Mouse (Mus musculus) limb, embryonic 10.5 days (tissue): ENCODE data around the gene Klk11. TPM values are rescaled to one million over a fixed set of nuclear protein-coding genes. Genes with fewer than 3 reads are reported as not detected.

Source experiments
- DNase-seq: peaks from one replicate; pipeline ENCODE4 v3.0.0-alpha.2; 2017; ENCODE audit warnings: low spot score
- H3K27ac ChIP-seq: fragments of 300-500 bp; sonication (generic); 2 replicates; pipeline ENCODE4 v1.5.1; 2016; ENCODE audit warnings: mild to moderate bottlenecking
- H3K27me3 ChIP-seq: fragments of 300-500 bp; sonication (generic); 2 replicates; pipeline ENCODE4 v1.6.1; 2016; ENCODE audit warnings: low read depth, mild to moderate bottlenecking; ENCODE audit not compliant: poor library complexity, severe bottlenecking
- H3K36me3 ChIP-seq: fragments of 300-500 bp; sonication (generic); 2 replicates; pipeline ENCODE4 v1.6.1; 2016; ENCODE audit warnings: mild to moderate bottlenecking, moderate library complexity
- H3K4me1 ChIP-seq: fragments of 300-500 bp; sonication (generic); 2 replicates; pipeline ENCODE4 v1.6.1; 2016
- H3K4me3 ChIP-seq: fragments of 300-500 bp; sonication (generic); 2 replicates; pipeline ENCODE4 v1.5.1; 2016; ENCODE audit warnings: mild to moderate bottlenecking, moderate library complexity
- H3K9me3 ChIP-seq: fragments of 300-500 bp; sonication (generic); replicated peaks from 2 replicates; pipeline ENCODE4 v1.6.1; 2016; ENCODE audit warnings: mild to moderate bottlenecking
- WGBS: fragments of 180-500 bp; shearing (Covaris S2); methylation state at CpG from one replicate; pipeline ENCODE4 v1.1.7; 2016; 5-methylcytosine and 5-hydroxymethylcytosine counted together
- polyA plus RNA-seq: library from polyadenylated mRNA; unstranded; fragments of >200 nt; fragmentation: Nextera tagmentation; extraction: Ambion mirVana; gene quantifications from 2 replicates; pipeline ENCODE4 v1.2.1, GENCODE M21; 2016

Gene Klk11
- polyA plus RNA-seq, 1 experiment from 2014 or later: 0.33 TPM

- Histone ChIP-seq H3K27ac (no peak overlapping the region), H3K36me3 (no peaks in the 10 kb centered on the region), H3K4me1 (peaks cover 16% of the 10 kb centered on the region), H3K4me3 (no peak overlapping the region), H3K27me3 (peaks cover 41% of the 10 kb centered on the region), H3K9me3 (no peaks in the 10 kb centered on the region)
- WGBS: 74% methylated on average over 7 of the region's 7 CpGs
- no peak for DNase-seq
Observed at GRCm38 (mm10) chr7:43799876-43800275, 25.5 kb downstream of the Klk11 start.

- no peaks in the 10 kb centered on the region for H3K9me3 ChIP-seq
- no peaks in the 10 kb centered on the region for H3K36me3 ChIP-seq
- no peak within 1 kb of the TSS for H3K4me3 ChIP-seq
- WGBS: 39% methylated on average over 5 of the region's 5 CpGs
- no peak for DNase-seq
- H3K4me1 ChIP-seq: no peaks in the 10 kb centered on the region
- no peaks in the 10 kb centered on the region for H3K27me3 ChIP-seq
- H3K27ac ChIP-seq: no peak within 1 kb of the TSS
Observed at GRCm38 (mm10) chr7:43810994-43811393, 36.6 kb downstream of the Klk11 start, which contains the start of gene Klk7. Gene Klk7 (plus strand): TSS chr7:43811294.

GRCm38 (mm10) chr7:43815211-43815610, 40.8 kb downstream of the Klk11 start:
- no peak for DNase-seq
- Histone ChIP-seq H3K27ac (no peak overlapping the region), H3K4me1 (no peaks in the 10 kb centered on the region), H3K27me3 (no peaks in the 10 kb centered on the region), H3K9me3 (no peaks in the 10 kb centered on the region), H3K4me3 (no peak overlapping the region), H3K36me3 (no peaks in the 10 kb centered on the region)
- 88% methylated on average over 7 of the region's 7 CpGs for WGBS

GRCm38 (mm10) chr7:43816746-43817145, 42.3 kb downstream of the Klk11 start:
- Histone ChIP-seq H3K4me3 (no peak overlapping the region), H3K36me3 (no peaks in the 10 kb centered on the region), H3K27me3 (no peaks in the 10 kb centered on the region), H3K9me3 (no peaks in the 10 kb centered on the region), H3K27ac (no peak overlapping the region), H3K4me1 (no peaks in the 10 kb centered on the region)
- DNase-seq: no peak

- no peaks in the 10 kb centered on the region for H3K9me3 ChIP-seq
- 94% methylated on average over 7 of the region's 7 CpGs for WGBS
- H3K36me3 ChIP-seq: no peaks in the 10 kb centered on the region
- no peaks in the 10 kb centered on the region for H3K27me3 ChIP-seq
- DNase-seq: no peak
- H3K4me3 ChIP-seq: no peak overlapping the region
- H3K4me1 ChIP-seq: no peaks in the 10 kb centered on the region
- H3K27ac ChIP-seq: no peak overlapping the region
Observed at GRCm38 (mm10) chr7:43821581-43821980, 47.2 kb downstream of the Klk11 start.

GRCm38 (mm10) chr7:43824199-43824598, 49.8 kb downstream of the Klk11 start, which contains the start of gene Klk6:
Gene Klk6 (plus strand): TSS chr7:43824499.
- Histone ChIP-seq H3K27me3 (no peaks in the 10 kb centered on the region), H3K36me3 (no peaks in the 10 kb centered on the region), H3K4me3 (no peak within 1 kb of the TSS), H3K4me1 (no peaks in the 10 kb centered on the region), H3K27ac (no peak within 1 kb of the TSS), H3K9me3 (no peaks in the 10 kb centered on the region)
- 90% methylated on average over 10 of the region's 10 CpGs for WGBS
- no peak for DNase-seq

GRCm38 (mm10) chr7:43826056-43826455, 51.7 kb downstream of the Klk11 start:
- Histone ChIP-seq H3K9me3 (no peaks in the 10 kb centered on the region), H3K4me1 (no peaks in the 10 kb centered on the region), H3K4me3 (no peak overlapping the region), H3K27me3 (no peaks in the 10 kb centered on the region), H3K27ac (no peak overlapping the region), H3K36me3 (no peaks in the 10 kb centered on the region)
- DNase-seq: no peak
- 86% methylated on average over 5 of the region's 5 CpGs for WGBS

- Histone ChIP-seq H3K4me3 (no peak overlapping the region), H3K4me1 (no peaks in the 10 kb centered on the region), H3K27me3 (no peaks in the 10 kb centered on the region), H3K27ac (no peak overlapping the region), H3K36me3 (no peaks in the 10 kb centered on the region), H3K9me3 (no peaks in the 10 kb centered on the region)
- DNase-seq: no peak
- 92% methylated on average over 4 of the region's 4 CpGs for WGBS
Observed at GRCm38 (mm10) chr7:43827706-43828105, 53.3 kb downstream of the Klk11 start.

Other genes with a start within 250 kb of the Klk11 start
- 0.48 and 0.59 TPM in 2 replicates for gene Cd33, start 230.2 kb upstream of the Klk11 start, polyA plus RNA-seq
- gene Zfp658, start 212.3 kb upstream of the Klk11 start, polyA plus RNA-seq: 4.3 and 5.4 TPM in 2 replicates
- 13.3 and 15.4 TPM in 2 replicates for gene Zfp719, start 195.0 kb upstream of the Klk11 start, polyA plus RNA-seq
- 0.99 and 1.0 TPM in 2 replicates for gene Zfp819, start 167.4 kb upstream of the Klk11 start, polyA plus RNA-seq
- not detected in 2 replicates for gene Ceacam18, start 139.9 kb upstream of the Klk11 start, polyA plus RNA-seq
- gene Siglece, start 114.4 kb upstream of the Klk11 start, polyA plus RNA-seq: 0.21 TPM in 1 of 2 replicates, not detected in the other
- gene Ctu1, start 102.6 kb upstream of the Klk11 start, polyA plus RNA-seq: 21.3 and 21.6 TPM in 2 replicates
- not detected in 2 replicates for gene Klk14, start 84.2 kb upstream of the Klk11 start, polyA plus RNA-seq
- 0.73 and 0.94 TPM in 2 replicates for gene Klk13, start 62.0 kb upstream of the Klk11 start, polyA plus RNA-seq
- not detected in 2 replicates for gene Klk12, start 5.7 kb upstream of the Klk11 start, polyA plus RNA-seq
- gene Klk10, start 6.4 kb downstream of the Klk11 start, polyA plus RNA-seq: 0.20 and 0.25 TPM in 2 replicates
- gene Klk9, start 17.3 kb downstream of the Klk11 start, polyA plus RNA-seq: 0.09 TPM in 1 of 2 replicates, not detected in the other
- gene Klk8, start 23.0 kb downstream of the Klk11 start, polyA plus RNA-seq: 13.7 and 16.4 TPM in 2 replicates
- gene Klk7, start 36.7 kb downstream of the Klk11 start, polyA plus RNA-seq: not detected in 2 replicates
- not detected in 2 replicates for gene Klk6, start 49.9 kb downstream of the Klk11 start, polyA plus RNA-seq
- gene Klk5, start 67.4 kb downstream of the Klk11 start, polyA plus RNA-seq: not detected in 2 replicates
- not detected in 2 replicates for gene Klk4, start 106.6 kb downstream of the Klk11 start, polyA plus RNA-seq
- gene Klk15, start 159.1 kb downstream of the Klk11 start, polyA plus RNA-seq: 0.18 TPM in 1 of 2 replicates, not detected in the other
- not detected in 2 replicates for gene Klk1b8, start 176.1 kb downstream of the Klk11 start, polyA plus RNA-seq
- not detected in 2 replicates for gene Klk1b1, start 192.1 kb downstream of the Klk11 start, polyA plus RNA-seq
- gene Klk1b9, start 201.5 kb downstream of the Klk11 start, polyA plus RNA-seq: not detected in 2 replicates
- gene Klk1b11, start 221.3 kb downstream of the Klk11 start, polyA plus RNA-seq: not detected in 2 replicates
- gene Klk1b26, start 237.6 kb downstream of the Klk11 start, polyA plus RNA-seq: not detected in 2 replicates